Mouse (Mus musculus) bone marrow, adult 2 months (tissue): Measurements from ENCODE around the gene Pmvk.

Source experiments
- CTCF ChIP-seq: fragments of 200-500 bp; IDR thresholded peaks from 2 replicates; pipeline ENCODE4 v1.5.1; 2011; ENCODE audit warnings: low read length, control low read depth; ENCODE audit not compliant: control insufficient read depth, insufficient read depth
- POLR2A ChIP-seq: fragments of 200-500 bp; IDR thresholded peaks from 2 replicates; pipeline ENCODE4 v1.6.1; 2011; ENCODE audit warnings: low read depth, mild to moderate bottlenecking, control low read depth, low read length, borderline replicate concordance; ENCODE audit not compliant: control insufficient read depth

- TF ChIP-seq CTCF (no peak), POLR2A (no peak)
These were observed 19.3 kb upstream of the Pmvk start for GRCm38 (mm10) chr3:89435041-89435440.
